In the genomic region with DNA sequence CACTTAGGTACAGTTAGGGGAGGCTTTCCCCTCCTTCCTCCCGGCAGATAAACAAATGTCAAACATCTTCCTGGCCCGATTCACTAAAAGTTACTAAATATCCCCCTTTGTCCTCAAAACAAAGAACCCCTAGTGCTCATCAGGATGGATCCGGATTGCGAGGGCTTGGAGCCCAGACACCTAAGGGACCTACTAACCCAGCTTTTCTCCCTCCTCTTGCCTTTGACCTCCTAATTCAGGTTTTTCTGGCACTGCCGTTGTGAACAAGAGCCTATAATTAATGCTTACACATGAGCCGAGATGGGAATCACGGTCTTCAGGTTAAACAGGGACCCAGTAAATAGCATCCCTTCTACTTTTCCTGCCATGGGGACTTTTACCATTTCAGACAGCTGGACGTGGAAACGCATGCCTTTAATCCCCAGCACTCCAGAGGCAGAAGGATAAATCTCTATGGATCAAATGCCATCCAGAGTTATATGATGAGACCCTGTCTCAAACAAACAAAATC, we compare ENCODE assay signal across 11 mouse cellular contexts. TPM values are rescaled to one million over a fixed set of nuclear protein-coding genes. Genes with fewer than 3 reads are reported as not detected.
DNase-seq lines count a peak whose midpoint lies in the region; ATAC-seq and TF ChIP-seq lines count a peak whose summit lies in the region.
"Had no signal": no experiment of that assay in that cellular context is flagged by ENCODE, and none has a peak within 500 bp of the region (broad histone marks: within the 10 kb centered on the region; RNA-seq: fewer than 3 reads in every experiment).

No protein-coding gene starts in this region.

- no peak overlapping the region for H3K9ac ChIP-seq in intestine, embryonic 14.5 days (ENCODE audit: low read length)
- no peak overlapping the region for H3K9ac ChIP-seq in intestine, postnatal 0 days (ENCODE audit: low read depth, low read length)
- H3K9ac ChIP-seq in heart, postnatal 0 days (replicated peaks; ENCODE audit: low read depth, low read length) = no peak overlapping the region
- peak overlapping the region; percentile 82 for H3K9ac ChIP-seq in midbrain, embryonic 16.5 days (ENCODE audit: low read depth, low read length)

- H3K36me3 ChIP-seq in intestine, embryonic 14.5 days (ENCODE audit: control insufficient read depth, insufficient read depth, low read length) = no peaks in the 10 kb centered on the region
- H3K36me3 ChIP-seq in intestine, postnatal 0 days (ENCODE audit: control insufficient read depth, insufficient read depth) = no peaks in the 10 kb centered on the region
- no peaks in the 10 kb centered on the region for H3K36me3 ChIP-seq in heart, postnatal 0 days (replicated peaks; ENCODE audit: control insufficient read depth, insufficient read depth, low read length)
- H3K36me3 ChIP-seq in midbrain, embryonic 16.5 days (ENCODE audit: control insufficient read depth, insufficient read depth, low read length) = no peaks in the 10 kb centered on the region
- H3K36me3 ChIP-seq: liver, embryonic 15.5 days had no signal

- TF ChIP-seq EP300 in heart, postnatal 0 days (IDR thresholded peaks at IDR 0.05; ENCODE audit: low read depth) = no peak

- peaks cover 20% of the 10 kb centered on the region for H3K4me1 ChIP-seq in intestine, embryonic 14.5 days (replicated peaks; ENCODE audit: control insufficient read depth, insufficient read depth, low read length)
- no peaks in the 10 kb centered on the region for H3K4me1 ChIP-seq in intestine, postnatal 0 days (replicated peaks; ENCODE audit: control insufficient read depth, insufficient read depth, low read length)
- peaks cover 15% of the 10 kb centered on the region for H3K4me1 ChIP-seq in bone marrow macrophage, adult 2 months (ENCODE audit: control insufficient read depth, insufficient read depth, low read length)
- H3K4me1 ChIP-seq in heart, postnatal 0 days (ENCODE audit: control insufficient read depth, insufficient read depth) = peaks cover 17% of the 10 kb centered on the region; the same call in 1 of the 2 replicates
- H3K4me1 ChIP-seq in midbrain, embryonic 16.5 days (ENCODE audit: control insufficient read depth, insufficient read depth, low read length) = peaks cover 57% of the 10 kb centered on the region

- H3K27me3 ChIP-seq in intestine, embryonic 14.5 days (replicated peaks; ENCODE audit: control insufficient read depth, insufficient read depth, low read length) = no peaks in the 10 kb centered on the region
- H3K27me3 ChIP-seq in intestine, postnatal 0 days (replicated peaks; ENCODE audit: control insufficient read depth, insufficient read depth, low read length) = no peaks in the 10 kb centered on the region
- H3K27me3 ChIP-seq in heart, postnatal 0 days (ENCODE audit: control insufficient read depth, insufficient read depth, low read length) = no peaks in the 10 kb centered on the region
- H3K27me3 ChIP-seq in midbrain, embryonic 16.5 days (ENCODE audit: control insufficient read depth, insufficient read depth, low read depth, low read length) = no peaks in the 10 kb centered on the region

- no peak for DNase-seq in intestine, embryonic 14.5 days (ENCODE audit: low spot score)
- no peak for DNase-seq in heart, postnatal 0 days (ENCODE audit: low spot score)
- no peak for DNase-seq in layer of hippocampus, postnatal 10 days (ENCODE audit: low spot score in 2 of 2)
- DNase-seq in thymus, postnatal 4 days = no peak

- no peak for TF ChIP-seq CTCF in intestine, postnatal 0 days (IDR thresholded peaks at IDR 0.05; ENCODE audit: low read depth)
- no peak for TF ChIP-seq CTCF in bone marrow macrophage, adult 2 months (IDR thresholded peaks at IDR 0.05; ENCODE audit: low read depth, low read length)
- no peak for TF ChIP-seq CTCF in heart, postnatal 0 days (IDR thresholded peaks at IDR 0.05; ENCODE audit: low read depth)

- H3K9me3 ChIP-seq in intestine, embryonic 14.5 days (ENCODE audit: control insufficient read depth, low read length) = no peaks in the 10 kb centered on the region
- H3K9me3 ChIP-seq in intestine, postnatal 0 days (ENCODE audit: control insufficient read depth) = no peaks in the 10 kb centered on the region
- H3K9me3 ChIP-seq in heart, postnatal 0 days (replicated peaks; ENCODE audit: control insufficient read depth, low read length) = no peaks in the 10 kb centered on the region
- H3K9me3 ChIP-seq in midbrain, embryonic 16.5 days (replicated peaks; ENCODE audit: control insufficient read depth, low read length, poor library complexity, severe bottlenecking) = no peaks in the 10 kb centered on the region
- H3K9me3 ChIP-seq: liver, embryonic 15.5 days had no signal

- ATAC-seq in intestine, embryonic 14.5 days (replicated peaks; ENCODE audit: low FRiP score, low TSS enrichment, low read depth) = no peak
- no peak for ATAC-seq in intestine, postnatal 0 days
- no peak for ATAC-seq in heart, postnatal 0 days (ENCODE audit: insufficient read depth, low read depth)
- no peak for ATAC-seq in midbrain, embryonic 16.5 days
- ATAC-seq in megakaryocyte progenitor cell, adult 5-6 weeks (replicated peaks; ENCODE audit: poor library complexity) = no peak

- TF ChIP-seq POLR2A in bone marrow macrophage, adult 2 months (IDR thresholded peaks at IDR 0.05; ENCODE audit: borderline replicate concordance, low read depth, low read length) = no peak

- no peak overlapping the region for H3K4me2 ChIP-seq in intestine, embryonic 14.5 days (ENCODE audit: low read length)
- no peak overlapping the region for H3K4me2 ChIP-seq in intestine, postnatal 0 days (replicated peaks; ENCODE audit: low read depth)
- no peak overlapping the region for H3K4me2 ChIP-seq in heart, postnatal 0 days (ENCODE audit: low read depth, low read length)
- H3K4me2 ChIP-seq in midbrain, embryonic 16.5 days (ENCODE audit: low read length) = peak overlapping the region; percentile 93

- 35% methylated on average over 9 of the region's 9 CpGs for whole genome bisulfite sequencing in intestine, embryonic 14.5 days
- 51% methylated on average over 9 of the region's 9 CpGs for WGBS in intestine, postnatal 0 days
- 43% methylated on average over 9 of the region's 9 CpGs for WGBS in heart, postnatal 0 days
- under 1% methylated on average over 9 of the region's 9 CpGs for WGBS in midbrain, embryonic 16.5 days

- no peak overlapping the region for H3K4me3 ChIP-seq in intestine, embryonic 14.5 days (ENCODE audit: low read depth, low read length)
- H3K4me3 ChIP-seq in intestine, postnatal 0 days (ENCODE audit: low read depth, low read length) = no peak overlapping the region
- no peak overlapping the region for H3K4me3 ChIP-seq in bone marrow macrophage, adult 2 months (ENCODE audit: insufficient read depth, low read length)
- H3K4me3 ChIP-seq in heart, postnatal 0 days (ENCODE audit: low read depth, low read length) = no peak overlapping the region
- H3K4me3 ChIP-seq in midbrain, embryonic 16.5 days (ENCODE audit: low read depth, low read length) = peak overlapping the region; percentile 48

- peak overlapping the region; percentile 33; the same call in 1 of the 2 replicates for H3K27ac ChIP-seq in intestine, embryonic 14.5 days (ENCODE audit: low read depth)
- no peak overlapping the region for H3K27ac ChIP-seq in intestine, postnatal 0 days (ENCODE audit: low read depth, low read length)
- peak overlapping the region; percentile 66 for H3K27ac ChIP-seq in bone marrow macrophage, adult 2 months (ENCODE audit: insufficient read depth, low read depth, low read length)
- H3K27ac ChIP-seq in heart, postnatal 0 days (ENCODE audit: low read depth) = peak overlapping the region; percentile 99
- H3K27ac ChIP-seq in midbrain, embryonic 16.5 days (ENCODE audit: low read length) = peak overlapping the region; percentile 98
- H3K27ac ChIP-seq: liver, embryonic 15.5 days had no signal

RNA-seq across cellular contexts. Expression of gene Tuba1a, which starts 38.1 kb away (rescaled TPM):
- polyA plus RNA-seq in intestine, embryonic 14.5 days (2014; fragmentation: Nextera tagmentation; extraction: Ambion mirVana) = 1,282 and 1,437 TPM in 2 replicates
- 457 and 503 TPM in 2 replicates for polyA plus RNA-seq in intestine, postnatal 0 days (2015; fragmentation: Nextera tagmentation; extraction: Ambion mirVana)
- 36.4 and 43.3 TPM in 2 replicates for polyA plus RNA-seq in bone marrow macrophage, adult 2 months (2012; ENCODE audit: insufficient read depth, insufficient read length, missing spikeins)
- total RNA-seq in heart, postnatal 0 days (2014; rRNA removed; ENCODE audit: low replicate concordance) = 1,016 and 1,136 TPM in 2 replicates
- 404 and 408 TPM in 2 replicates for polyA plus RNA-seq in heart, postnatal 0 days (2015; fragmentation: Nextera tagmentation; extraction: Ambion mirVana)
- polyA plus RNA-seq in midbrain, embryonic 16.5 days (2015; fragmentation: Nextera tagmentation; extraction: Ambion mirVana) = 17,735 and 17,910 TPM in 2 replicates
- total RNA-seq in layer of hippocampus, postnatal 10 days (2021) = 1,000 to 10,000 TPM; 3,808 to 4,015 TPM
- total RNA-seq in megakaryocyte progenitor cell, adult 5-6 weeks (2015) = 30.3 and 33.5 TPM in 2 replicates
- 15.3 and 22.2 TPM in 2 replicates for total RNA-seq in megakaryocyte progenitor cell, adult 5-6 weeks (2017)

RNA-seq across cellular contexts. Expression of gene Tuba1c, which starts 38.1 kb away (rescaled TPM):
- polyA plus RNA-seq in intestine, embryonic 14.5 days (2014; fragmentation: Nextera tagmentation; extraction: Ambion mirVana) = 269 and 276 TPM in 2 replicates
- polyA plus RNA-seq in intestine, postnatal 0 days (2015; fragmentation: Nextera tagmentation; extraction: Ambion mirVana) = 271 and 315 TPM in 2 replicates
- 134 and 173 TPM in 2 replicates for polyA plus RNA-seq in bone marrow macrophage, adult 2 months (2012; ENCODE audit: insufficient read depth, insufficient read length, missing spikeins)
- total RNA-seq in heart, postnatal 0 days (2014; rRNA removed; ENCODE audit: low replicate concordance) = 309 and 399 TPM in 2 replicates
- 73.8 and 97.1 TPM in 2 replicates for polyA plus RNA-seq in heart, postnatal 0 days (2015; fragmentation: Nextera tagmentation; extraction: Ambion mirVana)
- 11.6 and 12.5 TPM in 2 replicates for polyA plus RNA-seq in midbrain, embryonic 16.5 days (2015; fragmentation: Nextera tagmentation; extraction: Ambion mirVana)
- total RNA-seq in layer of hippocampus, postnatal 10 days (2021) = 100 to 1,000 TPM; 234 TPM
- total RNA-seq in megakaryocyte progenitor cell, adult 5-6 weeks (2015) = 187 and 190 TPM in 2 replicates
- 79.3 and 105 TPM in 2 replicates for total RNA-seq in megakaryocyte progenitor cell, adult 5-6 weeks (2017)

RNA-seq across cellular contexts. Expression of gene Gm49450, which starts 38.2 kb away (rescaled TPM):
- not detected in 2 replicates for polyA plus RNA-seq in intestine, embryonic 14.5 days (2014; fragmentation: Nextera tagmentation; extraction: Ambion mirVana)
- polyA plus RNA-seq in intestine, postnatal 0 days (2015; fragmentation: Nextera tagmentation; extraction: Ambion mirVana) = not detected in 2 replicates
- not detected in 2 replicates for polyA plus RNA-seq in bone marrow macrophage, adult 2 months (2012; ENCODE audit: insufficient read depth, insufficient read length, missing spikeins)
- 78.3 and 158 TPM in 2 replicates for total RNA-seq in heart, postnatal 0 days (2014; rRNA removed; ENCODE audit: low replicate concordance)
- not detected in 2 replicates for polyA plus RNA-seq in heart, postnatal 0 days (2015; fragmentation: Nextera tagmentation; extraction: Ambion mirVana)
- polyA plus RNA-seq in midbrain, embryonic 16.5 days (2015; fragmentation: Nextera tagmentation; extraction: Ambion mirVana) = not detected in 2 replicates
- not detected for total RNA-seq in layer of hippocampus, postnatal 10 days (2021)
- total RNA-seq in megakaryocyte progenitor cell, adult 5-6 weeks (2015) = 0.69 and 1.1 TPM in 2 replicates
- not detected in 2 replicates for total RNA-seq in megakaryocyte progenitor cell, adult 5-6 weeks (2017)
- total RNA-seq: hematopoietic stem cell, adult 5-6 weeks; MEL had no signal
- polyA plus RNA-seq: liver, embryonic 15.5 days had no signal

RNA-seq across cellular contexts. Expression of gene Tuba1b, which starts 57.2 kb away (rescaled TPM):
- polyA plus RNA-seq in intestine, embryonic 14.5 days (2014; fragmentation: Nextera tagmentation; extraction: Ambion mirVana) = 1,667 and 1,776 TPM in 2 replicates
- 391 and 435 TPM in 2 replicates for polyA plus RNA-seq in intestine, postnatal 0 days (2015; fragmentation: Nextera tagmentation; extraction: Ambion mirVana)
- 872 and 1,013 TPM in 2 replicates for polyA plus RNA-seq in bone marrow macrophage, adult 2 months (2012; ENCODE audit: insufficient read depth, insufficient read length, missing spikeins)
- 2,330 and 2,912 TPM in 2 replicates for total RNA-seq in heart, postnatal 0 days (2014; rRNA removed; ENCODE audit: low replicate concordance)
- 608 and 611 TPM in 2 replicates for polyA plus RNA-seq in heart, postnatal 0 days (2015; fragmentation: Nextera tagmentation; extraction: Ambion mirVana)
- 1,165 and 1,361 TPM in 2 replicates for polyA plus RNA-seq in midbrain, embryonic 16.5 days (2015; fragmentation: Nextera tagmentation; extraction: Ambion mirVana)
- total RNA-seq in layer of hippocampus, postnatal 10 days (2021) = 100 to 1,000 TPM; 931 to 937 TPM
- total RNA-seq in megakaryocyte progenitor cell, adult 5-6 weeks (2015) = 2,787 and 2,962 TPM in 2 replicates
- 767 and 827 TPM in 2 replicates for total RNA-seq in megakaryocyte progenitor cell, adult 5-6 weeks (2017)

Comparison
In these comparisons a context has a peak if more than half of its experiments do, and no peak if none do; other contexts are left out.
1. RNA of gene Tuba1a, which starts 38.1 kb away (polyA plus RNA-seq): 17,735 to 17,910 TPM in midbrain, embryonic 16.5 days; 1,282 to 1,437 TPM in intestine, embryonic 14.5 days, 457 to 503 TPM in intestine, postnatal 0 days, 404 to 408 TPM in heart, postnatal 0 days and 36.4 to 43.3 TPM in bone marrow macrophage, adult 2 months; every median in the first group is over 10 times any median in the second.